Mouse (Mus musculus): Measurements from ENCODE around the gene Map4k4.

Map4k4 gene

DNA sequence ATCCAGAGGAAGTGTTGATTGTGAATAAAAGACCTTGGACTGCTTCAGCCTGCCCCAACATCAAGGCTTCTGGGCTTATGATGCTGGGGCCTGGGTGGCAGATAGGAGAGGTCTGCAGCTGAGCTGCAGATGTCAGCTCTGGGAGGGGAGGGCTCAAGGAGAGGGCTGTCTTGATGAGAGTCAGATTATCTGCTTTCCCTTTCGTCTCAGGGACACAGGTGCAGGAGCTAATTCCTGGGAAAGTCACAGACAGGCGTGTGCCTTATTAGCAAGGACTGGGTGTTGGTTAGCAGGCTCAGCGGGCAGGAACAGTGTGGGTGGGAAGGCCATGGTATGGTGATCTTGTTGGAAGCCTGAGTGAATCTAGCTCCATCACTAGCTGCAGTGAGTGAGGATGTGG, 63.1 kb downstream of the Map4k4 start:
- DNase-seq (ENCODE audit: low read depth, low spot score), result no peak

DNA sequence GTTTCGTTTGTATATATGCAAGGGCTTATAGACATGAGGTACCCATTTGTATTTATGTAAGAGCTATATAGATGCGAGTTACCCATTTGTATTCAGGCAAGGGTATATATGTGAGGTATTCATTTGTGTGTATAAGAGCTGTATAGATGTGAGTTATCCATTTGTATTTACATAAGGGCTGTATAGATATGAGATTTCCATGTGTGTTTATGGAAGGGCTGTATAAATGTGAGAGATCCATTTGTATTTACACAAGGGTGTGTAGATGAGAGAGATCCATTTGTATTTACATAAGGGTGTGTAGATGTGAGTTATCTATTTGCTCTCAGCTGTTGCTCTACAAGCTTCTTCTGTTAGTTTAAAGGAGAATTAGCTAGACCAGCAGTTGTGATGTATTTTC, 63.7 kb downstream of the Map4k4 start:
- DNase-seq (ENCODE audit: low read depth, low spot score), result no peak

DNA sequence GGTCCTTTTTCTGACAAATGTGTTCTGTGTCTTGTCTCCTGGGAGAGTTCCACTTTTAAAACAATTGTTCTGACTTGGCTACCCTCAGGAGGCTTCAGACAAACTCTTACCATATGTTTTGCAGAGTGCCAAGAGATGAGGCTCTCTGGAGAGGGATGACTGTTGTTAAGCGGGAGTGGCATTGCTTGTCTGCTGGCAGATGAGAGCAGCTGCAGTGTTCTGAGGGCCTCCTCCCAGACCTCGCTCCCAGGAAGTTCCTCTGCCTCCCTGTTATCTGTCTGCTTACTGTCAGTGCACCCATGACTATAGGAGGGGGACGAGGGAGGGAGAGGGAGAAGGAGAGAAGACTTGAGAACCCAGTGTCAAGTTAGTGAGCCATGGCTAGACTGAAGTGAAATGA, 64.7 kb downstream of the Map4k4 start:
- DNase-seq (ENCODE audit: low read depth, low spot score), result no peak

DNA sequence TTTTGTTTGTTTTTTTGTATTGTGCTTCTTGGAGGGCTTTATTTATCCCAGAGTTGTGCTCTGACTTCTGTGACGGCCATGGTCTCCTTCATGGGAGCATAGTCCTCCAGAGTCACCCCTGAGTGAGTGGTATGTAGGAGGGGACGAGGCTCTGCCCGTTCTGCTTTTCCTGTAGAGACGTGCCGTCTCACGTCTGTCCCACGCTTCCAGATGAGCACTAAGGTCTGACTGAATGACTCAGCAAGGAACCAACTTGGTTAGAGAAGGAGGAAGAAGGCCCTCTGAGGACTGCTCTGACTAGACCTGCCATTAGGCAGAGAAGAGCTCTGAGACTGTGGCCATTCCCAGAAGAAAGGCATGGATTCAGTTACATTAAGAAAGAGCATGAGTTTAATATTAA, 68.3 kb downstream of the Map4k4 start:
- DNase-seq (ENCODE audit: low read depth, low spot score), result no peak

DNA sequence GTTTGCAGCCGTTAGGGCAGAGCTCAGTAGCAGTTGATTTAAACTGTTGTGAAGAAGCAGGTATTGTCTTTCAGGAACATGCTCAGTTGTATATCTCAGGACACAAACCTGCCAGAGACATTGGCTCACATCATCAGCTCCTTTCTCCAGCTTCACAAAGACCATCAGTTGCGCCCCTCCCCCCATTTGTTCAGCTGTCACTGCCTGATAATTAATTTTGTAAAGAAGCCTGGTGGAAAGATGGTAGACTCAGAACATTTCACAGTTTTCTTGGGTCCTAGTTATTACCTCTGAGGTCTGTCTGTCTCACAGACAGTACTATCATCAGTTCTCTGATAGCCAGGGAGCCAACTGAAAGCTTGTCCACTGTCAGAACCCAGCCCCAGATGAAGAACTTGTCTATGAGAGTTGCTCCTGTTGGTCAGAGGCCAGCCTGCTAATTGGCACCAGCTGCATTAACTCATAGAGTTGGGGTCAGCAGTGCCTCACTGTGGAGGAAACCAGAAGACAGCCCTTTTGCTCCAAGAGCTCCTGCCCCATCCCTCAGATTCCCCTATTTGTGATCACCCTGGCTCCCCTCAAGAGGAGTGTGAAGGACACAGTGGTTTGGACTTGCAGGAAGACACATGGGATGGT, 69.2 kb downstream of the Map4k4 start:
- DNase-seq (ENCODE audit: low read depth, low spot score), result no peak

DNA sequence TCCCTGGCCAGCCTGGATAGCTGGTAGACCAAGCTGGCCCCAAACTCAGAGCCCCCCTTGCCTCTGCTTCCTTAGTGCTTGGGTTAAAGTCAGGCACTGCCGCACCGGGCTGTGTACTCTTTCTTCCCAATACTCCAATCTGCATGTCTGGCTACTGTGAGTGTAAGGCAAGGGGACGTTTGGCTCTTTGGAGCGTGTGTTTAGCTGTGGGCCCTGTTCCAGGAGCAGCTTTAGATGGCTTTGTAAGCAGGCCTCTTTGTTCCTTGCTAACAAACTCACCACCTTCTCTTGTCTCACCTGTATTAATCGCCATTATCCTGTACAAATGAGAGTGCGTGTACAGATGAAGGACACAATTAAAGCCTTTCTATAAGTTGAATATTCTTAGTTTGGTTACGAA, 71.7 kb downstream of the Map4k4 start:
- no peak for DNase-seq (ENCODE audit: low read depth, low spot score)

DNA sequence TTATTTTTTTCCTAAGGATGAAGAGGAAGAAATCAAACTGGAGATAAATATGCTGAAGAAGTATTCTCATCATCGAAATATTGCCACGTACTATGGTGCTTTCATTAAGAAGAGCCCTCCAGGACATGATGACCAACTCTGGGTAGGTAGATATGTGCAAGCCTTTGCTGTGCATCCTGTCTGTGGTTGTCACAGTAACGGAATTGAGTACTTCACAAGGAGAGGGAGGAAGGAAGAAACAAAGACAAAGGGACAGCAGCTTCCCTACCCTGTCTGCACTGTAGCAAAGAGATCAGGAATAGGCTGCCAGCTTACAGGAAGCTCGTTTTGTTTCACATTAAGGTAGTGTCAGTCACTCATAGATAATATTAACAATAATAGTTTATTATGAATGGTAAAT, 73.2 kb downstream of the Map4k4 start:
- DNase-seq (ENCODE audit: low read depth, low spot score), result no peak

DNA sequence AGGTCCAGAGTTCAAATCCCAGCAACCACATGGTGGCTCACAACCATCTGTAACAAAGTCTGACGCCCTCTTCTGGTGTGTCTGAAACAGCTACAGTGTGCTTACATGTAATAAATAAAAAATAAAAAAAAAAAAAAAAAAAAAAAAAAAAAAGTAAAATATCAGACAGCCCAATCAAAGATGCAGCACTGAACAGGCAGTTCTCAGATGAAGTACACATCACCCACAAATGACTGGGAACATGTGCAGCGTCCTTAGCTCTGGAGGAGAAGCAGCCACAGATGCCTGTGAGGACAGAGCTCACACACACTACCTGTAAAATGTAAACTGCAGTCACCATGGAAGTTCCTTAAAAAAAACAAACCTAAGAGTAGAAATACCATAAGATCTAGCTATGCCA, 74.3 kb downstream of the Map4k4 start:
- no peak for DNase-seq (ENCODE audit: low read depth, low spot score)

DNA sequence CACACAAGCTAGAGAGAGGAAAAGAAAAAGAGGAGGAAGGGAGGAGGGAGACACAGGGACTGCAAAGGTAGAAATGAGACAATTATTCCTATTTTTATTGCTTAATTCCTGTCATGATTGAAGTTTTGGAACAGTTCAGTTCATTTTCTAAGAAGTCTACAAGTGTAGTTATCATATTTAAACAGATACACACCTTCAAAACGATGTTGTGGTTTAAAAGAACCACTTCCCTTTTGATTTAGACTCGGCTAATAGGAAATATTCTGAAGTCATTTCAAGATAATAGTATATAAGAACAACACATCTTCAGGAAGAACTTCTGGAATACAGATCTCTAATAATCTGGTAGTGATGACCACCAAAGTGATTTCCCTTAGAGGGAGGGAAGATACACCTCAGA, 75.4 kb downstream of the Map4k4 start:
- no peak for DNase-seq (ENCODE audit: low read depth, low spot score)

DNA sequence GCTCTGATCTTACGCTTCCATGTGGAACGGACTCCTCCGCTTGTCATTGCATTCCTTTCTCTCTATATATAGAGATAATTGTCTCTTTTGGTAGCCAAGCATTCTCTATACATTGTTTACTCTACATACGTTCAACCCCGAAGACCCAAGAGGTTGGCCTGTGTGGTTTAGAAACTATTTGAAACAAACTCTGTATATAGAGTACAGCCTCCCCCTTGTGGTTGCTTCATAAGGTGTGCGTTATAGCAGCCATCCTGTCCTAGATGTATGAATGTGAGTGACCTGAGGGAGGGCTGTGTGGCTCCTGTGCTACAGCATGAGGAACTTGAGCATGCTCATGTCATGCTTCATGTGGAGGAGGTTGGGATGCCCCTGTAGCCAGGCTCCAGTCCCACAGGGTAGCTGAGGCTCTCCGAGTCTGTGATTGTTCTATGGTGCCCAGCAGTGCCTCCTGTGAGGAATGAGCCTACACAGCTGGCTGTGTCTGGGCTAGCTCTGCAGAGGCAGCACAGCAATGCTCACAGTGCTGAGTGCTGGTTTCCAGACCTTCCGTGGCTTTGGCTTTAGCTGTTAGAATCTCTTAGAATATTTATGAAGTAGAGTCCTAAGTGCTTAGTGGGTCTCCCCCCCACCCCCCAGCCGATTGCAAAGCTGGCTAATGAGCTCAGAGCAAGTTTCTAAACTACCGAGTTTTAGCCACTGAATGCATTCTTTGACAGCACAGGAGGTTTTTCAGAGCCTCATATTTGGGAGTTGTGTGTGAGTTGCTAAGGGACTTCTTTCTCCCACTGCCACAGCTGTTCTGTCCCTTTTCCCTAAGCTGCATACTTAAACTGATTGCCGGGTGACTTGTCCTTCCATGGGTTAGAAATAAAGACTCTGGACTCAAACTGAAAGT, 76.4 kb downstream of the Map4k4 start:
- no peak for DNase-seq (ENCODE audit: low read depth, low spot score)

DNA sequence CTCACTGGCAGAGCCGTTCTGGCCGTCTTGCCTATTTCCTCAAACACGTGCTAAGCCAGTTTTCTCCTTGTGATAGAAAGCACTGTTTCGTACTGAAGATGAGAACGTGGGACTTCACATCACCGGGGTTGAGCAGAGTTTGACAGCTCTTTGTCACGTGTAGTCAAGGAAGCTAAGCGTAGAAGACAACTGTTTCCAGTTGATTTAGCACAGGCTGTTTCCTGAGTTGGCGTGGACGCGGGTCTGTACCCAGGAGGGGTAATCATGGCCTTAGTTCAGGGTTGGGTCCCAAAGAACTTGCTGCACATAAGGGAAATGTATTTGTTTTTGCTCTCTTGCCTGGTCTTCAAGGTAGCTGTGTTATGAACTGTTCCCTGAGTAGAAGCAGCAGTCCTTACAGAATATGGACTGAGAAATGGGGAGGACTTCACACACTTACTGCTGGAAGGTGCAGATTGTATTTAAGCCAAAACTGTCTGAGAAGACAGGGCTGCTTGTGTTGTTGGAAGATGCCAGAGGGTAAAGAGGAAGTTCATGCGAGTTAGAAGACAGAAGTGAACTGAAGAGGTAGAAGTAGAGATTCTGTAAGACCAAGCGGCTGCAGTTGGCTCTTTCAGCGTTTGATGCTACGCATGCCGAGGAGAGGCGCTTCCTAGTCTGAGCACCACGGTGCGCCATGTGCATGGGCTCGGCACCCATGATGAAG, 78.2 kb downstream of the Map4k4 start:
- DNase-seq (ENCODE audit: low read depth, low spot score), result no peak

DNA sequence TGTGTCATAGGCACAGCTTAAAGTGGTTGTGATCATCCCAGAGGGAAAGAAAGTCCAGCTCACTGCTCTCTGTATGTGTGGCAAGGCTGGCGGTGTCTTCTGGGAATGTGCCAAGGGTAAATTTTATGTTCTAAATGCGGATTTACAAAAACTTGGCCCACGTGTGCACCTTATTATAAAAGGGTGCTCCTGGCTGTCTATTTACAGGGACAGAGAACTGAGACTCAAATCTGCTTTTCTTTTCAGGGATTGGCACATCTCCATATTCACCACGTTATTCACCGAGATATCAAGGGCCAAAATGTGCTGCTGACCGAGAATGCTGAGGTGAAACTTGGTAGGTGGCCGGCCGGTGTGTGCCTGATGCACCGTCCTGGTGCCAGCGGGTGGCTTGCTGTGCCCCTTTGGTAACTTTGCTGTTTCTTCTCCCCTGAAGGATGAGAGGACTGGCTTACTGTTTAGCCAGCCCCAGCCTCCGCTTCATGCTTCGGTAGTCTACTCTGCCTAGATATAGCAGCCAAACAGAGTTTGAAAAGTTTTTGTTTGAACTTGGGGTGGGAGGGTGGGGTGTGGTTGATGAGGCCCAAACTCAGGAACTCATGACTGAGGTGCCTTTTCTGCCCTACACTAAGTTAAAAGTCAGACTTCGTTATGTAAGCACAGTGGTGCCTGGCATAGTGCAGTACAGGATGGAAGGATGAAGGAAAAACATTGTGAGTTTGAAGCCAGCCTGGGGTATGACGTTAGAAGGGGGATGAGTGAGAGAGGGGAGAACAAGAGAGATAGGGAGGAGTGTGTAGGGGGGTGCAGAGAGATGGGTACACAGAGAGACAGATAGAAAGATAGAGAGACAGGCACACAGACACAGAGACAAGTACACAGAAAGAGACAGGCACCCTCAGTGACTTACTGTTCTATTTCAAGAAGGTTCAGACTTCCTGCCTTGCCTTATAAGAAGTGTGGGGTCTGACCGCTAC, 79.9 kb downstream of the Map4k4 start:
- no peak for DNase-seq (ENCODE audit: low read depth, low spot score)

DNA sequence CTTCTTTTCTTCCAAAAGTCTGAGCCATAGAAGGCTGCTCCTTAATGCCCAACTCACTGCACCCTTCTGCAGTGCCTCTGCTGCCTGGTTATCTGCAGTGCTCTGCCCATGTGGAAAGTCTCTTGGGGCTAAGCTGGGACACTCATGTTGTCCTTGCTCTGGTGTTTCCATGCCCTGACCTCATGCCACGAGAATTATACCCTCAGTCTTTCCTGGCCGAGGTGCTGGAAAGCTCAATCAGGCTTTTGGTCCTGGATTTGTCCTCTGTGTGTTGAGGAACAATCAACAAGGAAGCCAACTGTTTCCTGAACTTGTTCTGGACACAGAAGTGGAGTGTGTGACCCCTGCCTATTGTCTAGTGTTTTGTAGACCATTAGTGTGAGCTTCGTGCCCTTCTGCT, 81.3 kb downstream of the Map4k4 start:
- DNase-seq (ENCODE audit: low read depth, low spot score), result no peak

DNA sequence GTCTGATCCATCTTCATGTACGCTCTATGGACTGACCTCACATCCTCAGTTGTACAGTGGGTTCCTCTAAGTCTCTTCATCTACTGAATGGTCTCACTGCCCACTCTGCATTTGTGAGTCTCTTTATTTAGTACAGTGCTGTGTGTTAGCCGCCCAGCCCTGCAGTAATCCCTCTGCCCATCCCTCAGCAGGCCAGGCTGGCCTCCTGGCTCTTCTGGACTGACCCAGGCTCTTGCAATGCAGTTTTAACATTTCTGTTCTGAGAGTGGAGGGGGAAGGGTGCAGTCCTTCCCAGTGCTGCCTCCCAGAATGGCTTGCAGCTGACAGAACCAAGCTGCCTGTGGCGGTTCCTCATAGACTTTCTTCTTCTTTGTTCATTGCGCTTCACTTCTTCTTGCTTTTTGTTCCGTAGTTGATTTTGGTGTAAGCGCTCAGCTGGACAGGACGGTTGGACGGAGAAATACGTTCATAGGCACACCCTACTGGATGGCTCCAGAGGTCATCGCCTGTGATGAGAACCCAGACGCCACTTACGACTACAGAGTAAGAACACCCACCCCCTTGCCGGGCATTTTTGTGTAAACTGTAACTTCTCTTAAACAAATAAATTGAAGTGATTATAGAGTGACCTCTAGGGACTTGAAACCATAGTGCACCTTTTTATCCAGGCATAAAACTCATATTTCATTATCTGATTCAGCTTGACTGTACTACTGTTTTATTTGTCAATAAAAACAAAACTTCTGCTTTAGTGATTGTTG, 82.2 kb downstream of the Map4k4 start:
- no peak for DNase-seq (ENCODE audit: low read depth, low spot score)

DNA sequence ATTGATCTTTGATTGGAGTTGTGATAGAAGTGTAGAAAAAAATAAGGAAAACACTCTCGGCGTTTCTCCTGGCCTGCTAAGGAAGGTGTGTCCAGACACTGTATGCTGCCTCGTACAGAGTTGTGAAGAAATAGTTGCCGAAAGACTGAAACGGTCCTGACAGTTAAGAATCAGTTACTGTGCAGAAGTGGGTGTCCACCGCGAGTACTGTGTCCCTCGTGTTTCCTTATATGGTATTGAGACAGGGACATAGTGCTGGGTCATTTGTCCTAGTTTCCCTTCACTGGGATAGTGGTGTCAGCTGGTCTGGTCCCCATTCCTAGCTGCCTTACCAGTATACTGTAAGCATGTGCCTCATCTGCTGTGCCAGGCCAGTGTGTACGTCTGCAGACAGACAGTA, 83.6 kb downstream of the Map4k4 start:
- DNase-seq (ENCODE audit: low read depth, low spot score), result no peak

DNA sequence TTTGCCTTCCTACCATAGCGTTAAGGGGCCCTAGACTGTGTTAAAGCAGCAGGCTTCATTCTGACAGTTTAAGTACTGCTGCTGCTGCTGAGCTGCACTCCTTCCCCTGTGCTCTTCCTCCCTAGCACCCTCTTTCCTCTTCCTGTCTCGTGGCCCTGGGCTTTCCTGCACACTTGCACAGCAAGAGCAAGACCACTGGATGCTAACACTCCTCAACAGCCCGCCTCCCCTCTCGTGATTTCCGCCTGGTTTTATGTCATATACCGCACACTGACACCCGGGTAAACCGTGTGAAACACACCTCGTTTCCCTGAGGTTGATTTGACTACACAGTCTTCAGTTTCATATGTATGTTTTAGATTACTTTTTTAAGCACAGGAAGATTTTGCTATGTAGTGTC, 86.1 kb downstream of the Map4k4 start:
- no peak for DNase-seq (ENCODE audit: low read depth, low spot score)

DNA sequence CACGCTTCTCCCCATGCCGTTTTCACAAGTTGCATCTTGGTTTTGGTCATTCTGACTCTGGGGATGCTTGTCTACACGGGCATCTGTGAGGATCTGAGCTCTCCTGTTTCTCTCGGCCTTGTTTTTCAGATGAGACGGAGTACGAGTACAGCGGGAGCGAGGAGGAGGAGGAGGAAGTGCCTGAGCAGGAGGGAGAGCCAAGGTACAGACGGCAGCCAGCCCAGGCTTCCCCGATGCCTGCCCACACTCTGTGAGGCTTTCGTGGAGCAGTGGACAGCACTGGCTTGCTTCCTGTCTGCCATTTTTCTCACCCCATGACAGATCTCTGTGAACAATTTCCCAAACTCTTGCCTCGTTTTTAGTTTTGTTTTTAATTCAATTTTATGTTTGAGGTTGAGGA, 88.1 kb downstream of the Map4k4 start:
- DNase-seq (ENCODE audit: low read depth, low spot score), result no peak

DNA sequence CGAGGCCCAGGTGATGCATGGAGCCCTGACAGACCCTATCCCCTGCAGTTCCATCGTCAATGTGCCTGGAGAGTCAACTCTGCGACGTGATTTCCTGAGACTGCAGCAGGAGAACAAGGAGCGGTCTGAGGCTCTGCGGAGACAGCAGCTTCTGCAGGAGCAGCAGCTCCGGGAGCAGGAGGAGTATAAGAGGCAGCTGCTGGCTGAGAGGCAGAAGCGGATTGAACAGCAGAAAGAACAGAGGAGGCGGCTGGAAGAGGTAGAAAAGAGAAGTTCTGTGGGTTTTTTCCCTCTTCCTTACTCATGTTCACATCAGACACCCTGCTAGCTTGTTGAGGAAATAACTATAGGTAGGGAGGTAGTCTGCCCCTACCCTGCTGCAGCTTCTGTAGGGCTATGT, 89.3 kb downstream of the Map4k4 start:
- no peak for DNase-seq (ENCODE audit: low read depth, low spot score)

DNA sequence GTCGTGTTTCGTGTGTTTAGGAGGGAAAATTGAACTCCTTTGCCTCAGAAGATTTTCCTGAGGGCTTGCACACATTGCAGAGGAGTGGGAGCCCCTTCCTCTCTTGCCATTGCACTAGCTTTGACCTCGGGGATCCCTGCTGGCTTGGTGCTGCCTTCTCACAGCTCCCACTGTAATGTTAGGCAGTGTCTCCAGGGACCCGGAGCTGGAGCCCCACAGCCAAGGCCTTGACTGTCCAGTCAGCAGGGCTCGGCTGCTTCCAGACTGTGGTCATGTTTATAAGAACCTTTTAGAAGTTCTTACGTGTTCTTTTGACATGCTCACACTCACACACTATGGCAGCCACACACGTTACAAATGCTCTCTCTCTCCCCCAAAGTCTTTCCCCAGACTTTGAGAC, 93.2 kb downstream of the Map4k4 start:
- DNase-seq (ENCODE audit: low read depth, low spot score), result no peak

DNA sequence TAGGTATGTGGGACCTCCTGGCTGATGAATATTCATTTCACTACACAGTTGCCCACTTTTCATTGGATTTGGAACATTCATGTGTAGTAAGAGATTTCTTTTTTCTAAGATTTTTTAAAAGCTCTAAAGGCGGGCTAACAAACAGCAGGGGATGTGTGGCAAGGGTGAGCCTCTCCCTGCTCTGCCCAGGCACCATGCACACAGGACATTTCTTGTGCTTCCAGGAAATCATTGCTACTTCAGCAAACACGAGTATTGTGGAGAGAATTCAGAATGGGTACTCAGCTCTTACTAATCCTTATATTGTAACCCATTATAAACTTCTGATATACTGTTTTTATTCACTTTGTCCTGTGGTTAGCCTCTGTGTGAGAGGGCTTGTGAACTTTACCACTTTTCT, 94.9 kb downstream of the Map4k4 start:
- no peak for DNase-seq (ENCODE audit: low read depth, low spot score)

DNA sequence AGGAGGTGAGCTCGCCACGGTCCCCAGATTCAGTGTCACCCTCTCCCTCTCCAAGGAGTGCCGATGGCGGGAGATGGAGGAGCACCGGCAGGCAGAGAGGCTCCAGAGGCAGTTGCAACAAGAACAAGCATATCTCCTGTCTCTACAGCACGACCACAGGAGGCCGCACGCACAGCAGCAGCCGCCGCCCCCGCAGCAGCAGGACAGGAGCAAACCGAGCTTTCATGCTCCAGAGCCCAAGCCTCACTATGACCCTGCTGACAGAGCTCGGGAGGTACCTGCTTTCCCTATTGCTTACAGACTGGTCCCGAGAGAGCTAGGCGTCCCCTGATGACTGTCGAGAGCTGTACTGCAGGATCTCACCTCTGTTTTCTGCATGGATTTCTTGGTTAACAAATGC, 99.8 kb downstream of the Map4k4 start:
- DNase-seq (ENCODE audit: low read depth, low spot score), result no peak

Data from retina, adult 2 months (tissue).